Mouse (Mus musculus): ENCODE measurements at regions not wholly inside any gene's neighbourhood (a gene's known extent, or its start where the extent isn't known, plus 50 kb on each side); places are given as distances from the start of the nearest gene placed in this dataset.

- no peak for TF ChIP-seq CTCF (IDR thresholded peaks at IDR 0.05)
- TF ChIP-seq EP300 (IDR thresholded peaks at IDR 0.05): no peak
Measured at GRCm38 (mm10) chr14:26341111-26341510, 83.3 kb downstream of the Duxbl3 start.

Measured in lung, postnatal 0 days (tissue).